Mouse (Mus musculus): ENCODE data around the gene Primpol.

DNA sequence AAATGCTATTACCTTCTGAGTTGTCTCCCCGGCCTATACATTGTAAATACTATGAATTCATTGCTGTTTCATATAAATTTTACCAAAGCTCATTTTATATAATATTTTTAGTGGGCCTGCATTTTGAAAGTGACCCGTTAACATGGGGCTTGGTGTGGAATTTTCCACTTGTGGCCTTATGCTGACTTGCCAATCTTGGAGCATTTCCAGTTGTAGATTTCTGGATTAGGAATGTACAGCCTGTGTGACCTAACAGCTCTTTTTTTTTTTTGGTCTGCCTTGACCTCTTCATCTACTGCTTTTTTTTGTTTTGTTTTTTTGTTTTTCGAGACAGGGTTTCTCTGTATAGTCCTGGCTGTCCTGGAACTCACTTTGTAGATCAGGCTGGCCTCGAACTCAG is 13.9 kb upstream of the Primpol start:
- no peak for TF ChIP-seq EP300 (IDR thresholded peaks at IDR 0.05; ENCODE audit: low read depth)
- TF ChIP-seq CTCF (IDR thresholded peaks at IDR 0.05; ENCODE audit: low read depth), result no peak
